Mouse (Mus musculus) liver, embryonic 15.5 days (tissue): ENCODE measurements around the gene Itm2b. TPM values are rescaled to one million over a fixed set of nuclear protein-coding genes. Genes with fewer than 3 reads are reported as not detected.

Experiments used
- ATAC-seq: fragments of 200-750 bp; cut with Nextera tagmentation; 2 replicates; pipeline ENCODE4 v1.8.0; 2017; ENCODE audit warnings: moderate number of reproducible peaks, mild to moderate bottlenecking, moderate library complexity; ENCODE audit not compliant: insufficient read depth
- H3K27ac ChIP-seq: fragments of 300-500 bp; sonication (generic); replicated peaks from 2 replicates; pipeline ENCODE4 v1.5.1; 2015; ENCODE audit warnings: mild to moderate bottlenecking, inconsistent platforms
- H3K27me3 ChIP-seq: fragments of 300-500 bp; sonication (generic); 2 replicates; pipeline ENCODE4 v1.6.1; 2015; ENCODE audit warnings: mild to moderate bottlenecking, inconsistent platforms
- H3K36me3 ChIP-seq: fragments of 300-500 bp; sonication (generic); replicated peaks from 2 replicates; pipeline ENCODE4 v1.6.1; 2015; ENCODE audit warnings: moderate library complexity, mild to moderate bottlenecking, inconsistent platforms
- H3K4me1 ChIP-seq: fragments of 300-500 bp; sonication (generic); replicated peaks from 2 replicates; pipeline ENCODE4 v1.6.1; 2015; ENCODE audit warnings: inconsistent platforms
- H3K4me2 ChIP-seq: fragments of 300-500 bp; sonication (generic); 2 replicates; pipeline ENCODE4 v1.6.1; 2015; ENCODE audit warnings: moderate library complexity, mild to moderate bottlenecking, inconsistent platforms
- H3K4me3 ChIP-seq: fragments of 300-500 bp; sonication (generic); replicated peaks from 2 replicates; pipeline ENCODE4 v1.5.1; 2015; ENCODE audit warnings: mild to moderate bottlenecking, inconsistent platforms
- H3K9ac ChIP-seq: fragments of 300-500 bp; sonication (generic); 2 replicates; pipeline ENCODE4 v1.6.1; 2015; ENCODE audit warnings: moderate library complexity, mild to moderate bottlenecking, inconsistent platforms
- H3K9me3 ChIP-seq: fragments of 300-500 bp; sonication (generic); replicated peaks from 2 replicates; pipeline ENCODE4 v1.6.1; 2016; ENCODE audit warnings: inconsistent platforms
- WGBS: fragments of 180-500 bp; shearing (Covaris S2); methylation state at CpG from one replicate; pipeline ENCODE4 v1.1.7; 2015; ENCODE audit warnings: mixed read lengths; ENCODE audit not compliant: insufficient replicate concordance; 5-methylcytosine and 5-hydroxymethylcytosine counted together
- polyA plus RNA-seq: library from polyadenylated mRNA; unstranded; fragments of >200 nt; fragmentation: Nextera tagmentation; extraction: Ambion mirVana; gene quantifications from 2 replicates; pipeline ENCODE4 v1.2.1, GENCODE M21; 2015

Itm2b gene
- polyA plus RNA-seq, 1 experiment from 2014 or later, result 524 TPM

- Histone ChIP-seq H3K4me2 (no peak overlapping the region), H3K27ac (no peak overlapping the region), H3K27me3 (no peaks in the 10 kb centered on the region), H3K4me1 (peaks cover 34% of the 10 kb centered on the region), H3K36me3 (peaks cover 81% of the 10 kb centered on the region), H3K9me3 (no peaks in the 10 kb centered on the region), H3K9ac (no peak overlapping the region), H3K4me3 (no peak overlapping the region)
- WGBS, result 86% methylated on average over 13 of the region's 13 CpGs
- ATAC-seq, result no peak
Measured at GRCm38 (mm10) chr14:73368966-73369365, 16.1 kb downstream of the Itm2b start.

- Histone ChIP-seq H3K27ac (no peak overlapping the region), H3K4me1 (peaks cover 33% of the 10 kb centered on the region), H3K4me3 (no peak overlapping the region), H3K9me3 (no peaks in the 10 kb centered on the region), H3K27me3 (no peaks in the 10 kb centered on the region), H3K4me2 (no peak overlapping the region), H3K9ac (no peak overlapping the region), H3K36me3 (peaks cover 84% of the 10 kb centered on the region)
- ATAC-seq, result no peak
- 81% methylated on average over 13 of the region's 13 CpGs for WGBS
Measured at GRCm38 (mm10) chr14:73368221-73368620, 16.9 kb downstream of the Itm2b start.

GRCm38 (mm10) chr14:73366278-73366677, 18.8 kb downstream of the Itm2b start:
- Histone ChIP-seq H3K27ac (no peak overlapping the region), H3K9ac (no peak overlapping the region), H3K9me3 (no peaks in the 10 kb centered on the region), H3K4me2 (no peak overlapping the region), H3K4me1 (peaks cover 19% of the 10 kb centered on the region), H3K36me3 (peaks cover 92% of the 10 kb centered on the region), H3K27me3 (no peaks in the 10 kb centered on the region), H3K4me3 (no peak overlapping the region)
- 87% methylated on average over 11 of the region's 11 CpGs for WGBS
- no peak for ATAC-seq

- no peak overlapping the region for H3K9ac ChIP-seq
- ATAC-seq, result no peak
- H3K4me1 ChIP-seq, result no peaks in the 10 kb centered on the region
- H3K4me3 ChIP-seq, result no peak overlapping the region
- H3K27ac ChIP-seq, result no peak overlapping the region
- no peak overlapping the region for H3K4me2 ChIP-seq
- H3K36me3 ChIP-seq, result peaks cover 98% of the 10 kb centered on the region
- H3K27me3 ChIP-seq, result no peaks in the 10 kb centered on the region
- whole genome bisulfite sequencing, result 89% methylated on average over 11 of the region's 11 CpGs
- no peaks in the 10 kb centered on the region for H3K9me3 ChIP-seq
Measured at GRCm38 (mm10) chr14:73363782-73364181, 21.3 kb downstream of the Itm2b start.

- no peaks in the 10 kb centered on the region for H3K9me3 ChIP-seq
- H3K4me2 ChIP-seq, result no peak overlapping the region
- H3K27ac ChIP-seq, result no peak overlapping the region
- H3K27me3 ChIP-seq, result no peaks in the 10 kb centered on the region
- 74% methylated on average over 8 of the region's 8 CpGs for WGBS
- no peak overlapping the region for H3K9ac ChIP-seq
- no peaks in the 10 kb centered on the region for H3K4me1 ChIP-seq
- no peak for ATAC-seq
- H3K36me3 ChIP-seq, result peaks cover 51% of the 10 kb centered on the region
- H3K4me3 ChIP-seq, result no peak overlapping the region
Measured at GRCm38 (mm10) chr14:73354700-73355099, 30.4 kb downstream of the Itm2b start.

- Histone ChIP-seq H3K27me3 (no peaks in the 10 kb centered on the region), H3K27ac (no peak overlapping the region), H3K9ac (no peak overlapping the region), H3K4me2 (no peak overlapping the region), H3K4me3 (no peak overlapping the region), H3K36me3 (peaks cover 22% of the 10 kb centered on the region), H3K9me3 (no peaks in the 10 kb centered on the region), H3K4me1 (no peaks in the 10 kb centered on the region)
- 77% methylated on average over 5 of the region's 5 CpGs for WGBS
- no peak for ATAC-seq
Measured at GRCm38 (mm10) chr14:73351118-73351517, 34.0 kb downstream of the Itm2b start.

- ATAC-seq, result no peak
- Histone ChIP-seq H3K36me3 (peaks cover 12% of the 10 kb centered on the region; the same call in 1 of the 2 replicates), H3K9ac (no peak overlapping the region), H3K4me2 (no peak overlapping the region), H3K9me3 (no peaks in the 10 kb centered on the region), H3K27me3 (no peaks in the 10 kb centered on the region), H3K27ac (no peak overlapping the region), H3K4me3 (no peak overlapping the region), H3K4me1 (no peaks in the 10 kb centered on the region)
- whole genome bisulfite sequencing, result 44% methylated on average over 1 of the region's 1 CpGs
Measured at GRCm38 (mm10) chr14:73350029-73350428, 35.1 kb downstream of the Itm2b start.

GRCm38 (mm10) chr14:73349061-73349670, 35.9 kb downstream of the Itm2b start:
- no peaks in the 10 kb centered on the region for H3K9me3 ChIP-seq
- H3K27me3 ChIP-seq, result no peaks in the 10 kb centered on the region
- no peak for ATAC-seq
- WGBS, result 56% methylated on average over 7 of the region's 7 CpGs
- no peak overlapping the region for H3K9ac ChIP-seq
- H3K4me3 ChIP-seq, result no peak overlapping the region
- H3K36me3 ChIP-seq, result peaks cover 12% of the 10 kb centered on the region; the same call in 1 of the 2 replicates
- H3K27ac ChIP-seq, result no peak overlapping the region
- no peaks in the 10 kb centered on the region for H3K4me1 ChIP-seq
- no peak overlapping the region for H3K4me2 ChIP-seq

- Histone ChIP-seq H3K9me3 (no peaks in the 10 kb centered on the region), H3K9ac (no peak overlapping the region), H3K4me1 (no peaks in the 10 kb centered on the region), H3K4me3 (no peak overlapping the region), H3K27me3 (no peaks in the 10 kb centered on the region), H3K4me2 (no peak overlapping the region), H3K36me3 (no peaks in the 10 kb centered on the region), H3K27ac (no peak overlapping the region)
- 33% methylated on average over 9 of the region's 9 CpGs for WGBS
- 0 out of 2 replicates have a peak, but pooled peaks have one; percentile 31 for ATAC-seq
Measured at GRCm38 (mm10) chr14:73347302-73347701, 37.8 kb downstream of the Itm2b start.

- H3K36me3 ChIP-seq, result no peaks in the 10 kb centered on the region
- H3K4me3 ChIP-seq, result no peak overlapping the region
- WGBS, result 84% methylated on average over 4 of the region's 4 CpGs
- no peak overlapping the region for H3K4me2 ChIP-seq
- no peak for ATAC-seq
- no peak overlapping the region for H3K9ac ChIP-seq
- no peaks in the 10 kb centered on the region for H3K4me1 ChIP-seq
- H3K9me3 ChIP-seq, result no peaks in the 10 kb centered on the region
- H3K27me3 ChIP-seq, result no peaks in the 10 kb centered on the region
- no peak overlapping the region for H3K27ac ChIP-seq
Measured at GRCm38 (mm10) chr14:73345614-73346013, 39.5 kb downstream of the Itm2b start.

- Histone ChIP-seq H3K27ac (no peak overlapping the region), H3K9ac (no peak overlapping the region), H3K4me3 (no peak overlapping the region), H3K9me3 (no peaks in the 10 kb centered on the region), H3K4me2 (no peak overlapping the region), H3K4me1 (no peaks in the 10 kb centered on the region), H3K36me3 (no peaks in the 10 kb centered on the region), H3K27me3 (no peaks in the 10 kb centered on the region)
- ATAC-seq, result no peak
- WGBS, result 43% methylated on average over 6 of the region's 6 CpGs
Measured at GRCm38 (mm10) chr14:73340051-73340755, 44.9 kb downstream of the Itm2b start.
